Mouse (Mus musculus) forebrain, postnatal 0 days (tissue): ENCODE results near the gene Adgrv1. TPM values are rescaled to one million over a fixed set of nuclear protein-coding genes. Genes with fewer than 3 reads are reported as not detected.

ENCODE experiments used
- ATAC-seq: fragments of 200-750 bp; cut with Nextera tagmentation; 2 replicates; pipeline ENCODE4 v1.8.0; 2017; ENCODE audit warnings: mild to moderate bottlenecking, moderate library complexity
- DNase-seq: peaks from one replicate; pipeline ENCODE4 v3.0.0-alpha.2; 2015
- H3K27ac ChIP-seq: fragments of 300-500 bp; sonication (generic); 2 replicates; pipeline ENCODE4 v1.5.1; 2014; ENCODE audit warnings: low read depth, mild to moderate bottlenecking, antibody characterized with exemption, low read length, moderate library complexity, mixed read lengths
- H3K27me3 ChIP-seq: fragments of 300-500 bp; sonication (generic); 2 replicates; pipeline ENCODE4 v1.6.1; 2014; ENCODE audit warnings: mild to moderate bottlenecking, low read length, mixed read lengths; ENCODE audit not compliant: insufficient read depth
- H3K36me3 ChIP-seq: fragments of 300-500 bp; sonication (generic); 2 replicates; pipeline ENCODE4 v1.6.1; 2014; ENCODE audit warnings: mild to moderate bottlenecking, moderate library complexity; ENCODE audit not compliant: insufficient read depth
- H3K4me1 ChIP-seq: fragments of 300-500 bp; sonication (generic); 2 replicates; pipeline ENCODE4 v1.6.1; 2014; ENCODE audit warnings: antibody characterized with exemption; ENCODE audit not compliant: insufficient read depth
- H3K4me2 ChIP-seq: fragments of 300-500 bp; sonication (generic); 2 replicates; pipeline ENCODE4 v1.6.1; 2014; ENCODE audit warnings: low read depth, mild to moderate bottlenecking, moderate library complexity
- H3K4me3 ChIP-seq: fragments of 300-500 bp; sonication (generic); 2 replicates; pipeline ENCODE4 v1.5.1; 2014; ENCODE audit warnings: low read depth, low read length, mixed read lengths
- H3K9ac ChIP-seq: fragments of 300-500 bp; sonication (generic); 2 replicates; pipeline ENCODE4 v1.6.1; 2014; ENCODE audit warnings: mild to moderate bottlenecking
- H3K9me3 ChIP-seq: fragments of 300-500 bp; sonication (generic); 2 replicates; pipeline ENCODE4 v1.6.1; 2016; ENCODE audit warnings: low read length
- CTCF ChIP-seq: sonication (generic); IDR thresholded peaks from 2 replicates; pipeline ENCODE4 v1.5.1; 2016; ENCODE audit warnings: antibody characterized with exemption, control low read depth, low read depth
- WGBS: fragments of 180-500 bp; shearing (Covaris S2); extraction: QIAGEN DNeasy Blood & Tissue Kit; methylation state at CpG from one replicate; pipeline ENCODE4 v1.1.7; 2014; 5-methylcytosine and 5-hydroxymethylcytosine counted together
- polyA plus RNA-seq: library from polyadenylated mRNA; unstranded; fragments of >200 nt; fragmentation: Nextera tagmentation; extraction: Ambion mirVana; gene quantifications from 2 replicates; pipeline ENCODE4 v1.2.1, GENCODE M21; 2015
- total RNA-seq: library from RNA; depleted of rRNA; stranded (reverse); fragments of >200 nt; gene quantifications from 2 replicates; pipeline ENCODE4 v1.2.3, GENCODE M21; 2014

Gene Adgrv1
- total and polyA plus RNA-seq, 2 experiments from 2014 or later = 6.1 to 13.5 TPM

GRCm38 (mm10) chr13:81358365-81358764 is 274.6 kb downstream of the Adgrv1 start:
- H3K4me3 ChIP-seq = no peak overlapping the region
- H3K9me3 ChIP-seq = no peaks in the 10 kb centered on the region
- WGBS = 93% methylated on average over 4 of the region's 4 CpGs
- TF ChIP-seq CTCF = no peak
- ATAC-seq (no peak), DNase-seq (no peak)
- H3K27ac ChIP-seq = no peak overlapping the region
- H3K36me3 ChIP-seq = no peaks in the 10 kb centered on the region
- no peak overlapping the region for H3K4me2 ChIP-seq
- H3K4me1 ChIP-seq = no peaks in the 10 kb centered on the region
- no peaks in the 10 kb centered on the region for H3K27me3 ChIP-seq
- H3K9ac ChIP-seq = no peak overlapping the region

- DNase-seq (no peak), ATAC-seq (no peak)
- H3K9ac ChIP-seq = no peak overlapping the region
- WGBS = 76% methylated on average over 3 of the region's 3 CpGs
- H3K4me2 ChIP-seq = no peak overlapping the region
- no peaks in the 10 kb centered on the region for H3K4me1 ChIP-seq
- TF ChIP-seq CTCF = no peak
- no peak overlapping the region for H3K27ac ChIP-seq
- H3K36me3 ChIP-seq = no peaks in the 10 kb centered on the region
- H3K9me3 ChIP-seq = no peaks in the 10 kb centered on the region
- no peak overlapping the region for H3K4me3 ChIP-seq
- H3K27me3 ChIP-seq = no peaks in the 10 kb centered on the region
Measured at GRCm38 (mm10) chr13:81357215-81357614, 275.7 kb downstream of the Adgrv1 start.

- no peak overlapping the region for H3K4me2 ChIP-seq
- H3K4me1 ChIP-seq = no peaks in the 10 kb centered on the region
- 76% methylated on average over 5 of the region's 5 CpGs for WGBS
- no peak overlapping the region for H3K27ac ChIP-seq
- TF ChIP-seq CTCF = no peak
- H3K9ac ChIP-seq = no peak overlapping the region
- H3K9me3 ChIP-seq = no peaks in the 10 kb centered on the region
- no peaks in the 10 kb centered on the region for H3K36me3 ChIP-seq
- no peaks in the 10 kb centered on the region for H3K27me3 ChIP-seq
- DNase-seq (no peak), ATAC-seq (no peak)
- no peak overlapping the region for H3K4me3 ChIP-seq
Measured at GRCm38 (mm10) chr13:81354587-81354986, 278.4 kb downstream of the Adgrv1 start.

GRCm38 (mm10) chr13:81352296-81352695 is 280.7 kb downstream of the Adgrv1 start:
- DNase-seq (no peak), ATAC-seq (no peak)
- Histone ChIP-seq H3K27me3 (no peaks in the 10 kb centered on the region), H3K4me1 (no peaks in the 10 kb centered on the region), H3K4me3 (no peak overlapping the region), H3K4me2 (no peak overlapping the region), H3K9me3 (no peaks in the 10 kb centered on the region), H3K36me3 (no peaks in the 10 kb centered on the region), H3K9ac (no peak overlapping the region), H3K27ac (no peak overlapping the region)
- TF ChIP-seq CTCF = no peak
- 71% methylated on average over 11 of the region's 11 CpGs for WGBS

- DNase-seq (no peak), ATAC-seq (no peak)
- no peak overlapping the region for H3K4me2 ChIP-seq
- H3K4me1 ChIP-seq = no peaks in the 10 kb centered on the region
- H3K4me3 ChIP-seq = no peak overlapping the region
- no peak overlapping the region for H3K9ac ChIP-seq
- H3K36me3 ChIP-seq = no peaks in the 10 kb centered on the region
- no peak for TF ChIP-seq CTCF
- H3K27ac ChIP-seq = no peak overlapping the region
- no peaks in the 10 kb centered on the region for H3K27me3 ChIP-seq
- 60% methylated on average over 14 of the region's 14 CpGs for WGBS
- no peaks in the 10 kb centered on the region for H3K9me3 ChIP-seq
Measured at GRCm38 (mm10) chr13:81351462-81352155, 281.3 kb downstream of the Adgrv1 start.

GRCm38 (mm10) chr13:81347261-81347980 is 285.5 kb downstream of the Adgrv1 start:
- H3K27me3 ChIP-seq = no peaks in the 10 kb centered on the region
- no peaks in the 10 kb centered on the region for H3K4me1 ChIP-seq
- no peak overlapping the region for H3K9ac ChIP-seq
- DNase-seq (no peak), ATAC-seq (no peak)
- no peak for TF ChIP-seq CTCF
- H3K9me3 ChIP-seq = no peaks in the 10 kb centered on the region
- WGBS = 89% methylated on average over 15 of the region's 15 CpGs
- H3K36me3 ChIP-seq = no peaks in the 10 kb centered on the region
- no peak overlapping the region for H3K27ac ChIP-seq
- H3K4me3 ChIP-seq = no peak overlapping the region
- H3K4me2 ChIP-seq = no peak overlapping the region

GRCm38 (mm10) chr13:81342987-81343596 is 289.9 kb downstream of the Adgrv1 start:
- 78% methylated on average over 2 of the region's 2 CpGs for WGBS

More at GRCm38 (mm10) chr13:81342987-81343596, 289.9 kb downstream of the Adgrv1 start:
- no peak overlapping the region for H3K4me2 ChIP-seq
- H3K36me3 ChIP-seq = no peaks in the 10 kb centered on the region
- no peak overlapping the region for H3K9ac ChIP-seq
- H3K27ac ChIP-seq = no peak overlapping the region
- no peak overlapping the region for H3K4me3 ChIP-seq
- H3K27me3 ChIP-seq = no peaks in the 10 kb centered on the region
- TF ChIP-seq CTCF = no peak
- H3K4me1 ChIP-seq = no peaks in the 10 kb centered on the region
- DNase-seq (no peak), ATAC-seq (no peak)
- H3K9me3 ChIP-seq = no peaks in the 10 kb centered on the region
